Mouse (Mus musculus) heart, embryonic 14.5 days (tissue): ENCODE measurements around the gene Nat8f3. TPM values are rescaled to one million over a fixed set of nuclear protein-coding genes. Genes with fewer than 3 reads are reported as not detected.
"Not testable (repeated sequence)": the region's sequence is repeated elsewhere in the genome, so short reads cannot be mapped to it uniquely, and the experiment has no call there.

Experiments
- ATAC-seq: fragments of 200-750 bp; cut with Nextera tagmentation; 2 replicates; pipeline ENCODE4 v1.8.0; 2017; ENCODE audit warnings: low read depth, moderate TSS enrichment; ENCODE audit not compliant: insufficient number of reproducible peaks, insufficient read depth, low FRiP score
- H3K27ac ChIP-seq, 2 experiments: fragments of 200-500 bp in 1 of 2; fragments of 300-500 bp in 1 of 2; sonication (generic) in 1 of 2; replicated peaks in 1 of 2; 2 replicates each; pipeline ENCODE4 v1.5.1; 2012 to 2014; ENCODE audit warnings: low read depth in 2 of 2, low read length in 2 of 2, control low read depth in 1 of 2, mild to moderate bottlenecking in 1 of 2, mixed read lengths in 1 of 2; ENCODE audit not compliant: control insufficient read depth in 1 of 2, insufficient read depth in 1 of 2
- H3K27me3 ChIP-seq: fragments of 300-500 bp; sonication (generic); 2 replicates; pipeline ENCODE4 v1.6.1; 2014; ENCODE audit warnings: mild to moderate bottlenecking, low read length, control low read depth; ENCODE audit not compliant: control insufficient read depth, insufficient read depth
- H3K36me3 ChIP-seq: fragments of 300-500 bp; sonication (generic); 2 replicates; pipeline ENCODE4 v1.6.1; 2014; ENCODE audit warnings: mild to moderate bottlenecking, control low read depth, low read length, mixed read lengths; ENCODE audit not compliant: control insufficient read depth, insufficient read depth
- H3K4me1 ChIP-seq, 2 experiments: fragments of 200-500 bp in 1 of 2; fragments of 300-500 bp in 1 of 2; sonication (generic) in 1 of 2; 2 replicates each; pipeline ENCODE4 v1.6.1; 2012 to 2014; ENCODE audit warnings: low read length in 2 of 2, control low read depth in 1 of 2, mixed read lengths in 1 of 2; ENCODE audit not compliant: control insufficient read depth in 2 of 2, insufficient read depth in 2 of 2
- H3K4me2 ChIP-seq: fragments of 300-500 bp; sonication (generic); 2 replicates; pipeline ENCODE4 v1.6.1; 2014; ENCODE audit warnings: mild to moderate bottlenecking, low read length
- H3K4me3 ChIP-seq, 2 experiments: fragments of 200-500 bp in 1 of 2; fragments of 300-500 bp in 1 of 2; sonication (generic) in 1 of 2; 2 replicates each; pipeline ENCODE4 v1.5.1; 2012 to 2014; ENCODE audit warnings: low read length in 2 of 2, mild to moderate bottlenecking in 2 of 2, control low read depth in 1 of 2, low read depth in 1 of 2, moderate library complexity in 1 of 2; ENCODE audit not compliant: control insufficient read depth in 1 of 2, insufficient read depth in 1 of 2
- H3K9ac ChIP-seq: fragments of 300-500 bp; sonication (generic); 2 replicates; pipeline ENCODE4 v1.6.1; 2014; ENCODE audit warnings: mild to moderate bottlenecking, low read length
- H3K9me3 ChIP-seq: fragments of 300-500 bp; sonication (generic); 2 replicates; pipeline ENCODE4 v1.6.1; 2016; ENCODE audit warnings: low read length, control low read depth; ENCODE audit not compliant: control insufficient read depth
- WGBS: fragments of 180-500 bp; shearing (Covaris S2); extraction: QIAGEN DNeasy Blood & Tissue Kit; methylation state at CpG from one replicate; pipeline ENCODE4 v1.1.7; 2014; 5-methylcytosine and 5-hydroxymethylcytosine counted together
- microRNA-seq: library from miRNA; unstranded; fragments of <30 nt; microRNA quantifications from one replicate; pipeline ENCODE4, GENCODE M21; 2016
- polyA plus RNA-seq: library from polyadenylated mRNA; unstranded; fragments of >200 nt; fragmentation: Nextera tagmentation; extraction: Ambion mirVana; gene quantifications from 2 replicates; pipeline ENCODE4 v1.2.1, GENCODE M21; 2014

Gene Nat8f3
- polyA plus RNA-seq, 1 experiment from 2014 or later, result not detected

DNA sequence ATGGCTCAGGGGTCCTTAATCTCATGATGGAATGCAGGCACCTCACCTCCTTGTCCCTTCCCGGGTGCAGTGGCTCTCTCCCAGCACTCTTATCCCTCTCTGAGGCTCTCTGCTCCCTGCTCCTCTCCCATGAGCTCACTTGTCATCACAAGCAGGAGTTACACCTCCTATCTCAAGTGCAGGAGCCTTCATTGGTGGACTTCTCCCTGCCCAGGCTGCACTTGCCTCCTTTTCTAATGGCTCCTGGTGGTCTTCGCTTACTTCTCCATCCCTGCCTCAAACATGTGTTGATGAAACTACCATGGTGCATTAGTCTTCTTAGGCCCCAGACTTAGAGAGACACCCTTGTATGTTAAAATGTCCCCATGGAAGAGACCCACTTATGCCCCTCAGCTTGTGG lies 2.9 kb downstream of the Nat8f3 start:
- 33% methylated on average over 1 of the region's 2 CpGs for WGBS
- not testable (repeated sequence) for H3K27ac ChIP-seq, ATAC-seq, H3K4me3 ChIP-seq, H3K9me3 ChIP-seq, H3K4me2 ChIP-seq, H3K27me3 ChIP-seq, H3K36me3 ChIP-seq, H3K4me1 ChIP-seq, H3K9ac ChIP-seq

DNA sequence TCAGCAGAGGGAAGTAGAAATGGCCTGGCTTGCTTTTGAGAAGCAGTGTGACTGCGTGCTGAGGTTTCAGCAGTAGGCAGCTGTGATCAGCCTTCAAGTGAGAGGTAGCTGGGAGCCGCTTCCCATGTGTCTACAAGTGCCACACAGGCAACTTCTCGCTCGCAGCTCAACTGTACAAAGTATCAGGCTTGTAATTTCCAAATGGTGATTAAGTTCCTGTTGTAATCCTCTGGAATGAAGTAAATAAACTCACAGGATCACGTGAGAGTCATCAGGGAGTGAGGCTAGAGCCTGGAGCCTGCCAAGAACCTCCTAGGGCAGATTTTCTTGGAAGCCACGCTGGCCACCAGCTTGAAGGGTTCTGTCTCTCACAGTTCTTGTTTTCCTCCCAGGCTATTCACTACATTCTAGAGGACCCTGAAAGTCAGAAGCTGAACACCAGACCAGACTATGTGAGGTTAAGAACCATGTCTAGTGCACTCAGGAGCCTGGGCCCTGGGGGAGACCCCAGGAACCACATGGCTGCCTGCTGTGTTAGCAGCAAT lies 9.8 kb downstream of the Nat8f3 start:
- H3K9me3 ChIP-seq, H3K27ac ChIP-seq, ATAC-seq, H3K4me1 ChIP-seq, H3K36me3 ChIP-seq, H3K27me3 ChIP-seq, H3K4me3 ChIP-seq, H3K4me2 ChIP-seq, H3K9ac ChIP-seq: not testable (repeated sequence)
- WGBS, result 41% methylated on average over 2 of the region's 6 CpGs

DNA sequence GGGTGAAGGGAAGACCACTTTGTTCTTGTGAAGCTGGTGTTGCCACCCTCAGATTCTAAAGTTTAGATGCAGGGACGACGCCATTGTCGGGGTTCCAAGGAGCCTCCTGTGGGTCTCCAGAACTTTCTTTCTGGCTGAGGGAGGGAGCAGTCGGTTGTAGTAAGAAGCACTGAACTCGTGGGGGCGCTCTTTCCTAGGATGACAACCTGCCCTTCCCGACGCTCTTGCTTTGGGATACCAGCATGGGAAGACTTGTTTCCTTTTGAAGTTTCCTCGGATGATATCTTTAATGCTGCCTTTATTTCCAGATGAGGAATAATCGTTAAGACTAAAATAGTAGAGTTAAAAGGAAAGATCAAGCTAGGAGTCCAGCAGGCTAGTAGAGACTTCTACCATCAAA lies 52.4 kb downstream of the Nat8f3 start, which contains the start of gene Nat8f7:
Gene Nat8f7, minus strand, starts transcription at position 101 of the 400 bp plus-strand sequence.
- H3K4me2 ChIP-seq, H3K27ac ChIP-seq, H3K4me3 ChIP-seq, H3K4me1 ChIP-seq, ATAC-seq, H3K9ac ChIP-seq, H3K9me3 ChIP-seq, H3K27me3 ChIP-seq, H3K36me3 ChIP-seq: not testable (repeated sequence)
- 81% methylated on average over 9 of the region's 10 CpGs for WGBS

DNA sequence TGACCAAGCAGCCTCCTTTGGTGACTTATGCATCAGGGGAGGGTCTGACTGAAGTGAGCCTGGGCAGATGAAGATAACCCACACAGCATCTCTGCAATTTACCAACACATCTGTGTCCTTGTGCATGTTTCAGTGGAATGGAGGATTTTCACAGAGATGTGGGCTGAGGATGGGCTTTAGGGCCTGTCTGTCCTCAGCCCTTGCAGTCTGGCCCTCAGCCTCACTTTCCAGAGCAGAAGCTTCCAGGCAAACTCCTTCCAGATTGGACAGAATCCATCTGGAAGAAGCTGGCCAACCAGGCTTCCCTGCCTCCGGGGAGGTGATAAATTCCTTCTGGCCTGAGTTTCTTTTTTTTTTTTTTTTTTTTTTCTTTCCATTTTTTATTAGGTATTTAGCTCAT lies 55.9 kb downstream of the Nat8f3 start:
- no CpG with 5 or more reads among the region's 1 CpGs for WGBS
- not testable (repeated sequence) for H3K27ac ChIP-seq, H3K4me1 ChIP-seq, H3K36me3 ChIP-seq, H3K4me2 ChIP-seq, H3K9me3 ChIP-seq, ATAC-seq, H3K4me3 ChIP-seq, H3K9ac ChIP-seq, H3K27me3 ChIP-seq

DNA sequence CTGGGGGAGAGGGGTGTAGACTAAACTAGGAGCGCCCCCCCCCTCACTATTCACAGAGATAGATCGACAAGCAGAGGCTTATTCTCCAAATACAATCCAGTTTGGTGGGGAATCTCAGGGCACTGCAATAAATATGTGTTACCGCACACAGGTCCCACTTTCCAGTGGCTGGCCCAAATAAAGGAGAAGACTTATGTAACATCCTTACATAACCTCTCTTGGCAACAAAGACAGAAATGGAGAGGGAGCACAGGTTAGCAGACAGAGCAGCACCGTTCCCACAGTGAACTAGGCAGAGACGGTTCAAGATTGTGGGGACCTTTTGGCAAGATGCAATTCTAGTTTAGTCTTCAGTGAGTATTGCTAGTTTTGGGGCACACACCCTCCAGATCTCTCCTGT lies 56.3 kb downstream of the Nat8f3 start:
- not testable (repeated sequence) for H3K36me3 ChIP-seq, ATAC-seq
- WGBS, result 90% methylated on average over 5 of the region's 5 CpGs

DNA sequence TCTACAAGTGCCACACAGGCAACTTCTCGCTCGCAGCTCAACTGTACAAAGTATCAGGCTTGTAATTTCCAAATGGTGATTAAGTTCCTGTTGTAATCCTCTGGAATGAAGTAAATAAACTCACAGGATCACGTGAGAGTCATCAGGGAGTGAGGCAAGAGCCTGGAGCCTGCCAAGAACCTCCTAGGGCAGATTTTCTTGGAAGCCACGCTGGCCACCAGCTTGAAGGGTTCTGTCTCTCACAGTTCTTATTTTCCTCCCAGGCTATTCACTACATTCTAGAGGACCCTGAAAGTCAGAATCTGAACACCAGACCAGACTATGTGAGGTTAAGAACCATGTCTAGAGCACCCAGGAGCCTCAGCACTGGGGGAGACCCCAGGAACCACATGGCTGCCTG lies 63.6 kb downstream of the Nat8f3 start:
- H3K4me2 ChIP-seq, H3K4me3 ChIP-seq, H3K4me1 ChIP-seq, H3K9ac ChIP-seq, H3K27me3 ChIP-seq, ATAC-seq, H3K27ac ChIP-seq, H3K9me3 ChIP-seq, H3K36me3 ChIP-seq: not testable (repeated sequence)
- 71% methylated on average over 2 of the region's 4 CpGs for WGBS

More for the DNA sequence above, 56.3 kb downstream of the Nat8f3 start:
- not testable (repeated sequence) for H3K9me3 ChIP-seq, H3K4me3 ChIP-seq, H3K4me1 ChIP-seq, H3K4me2 ChIP-seq, H3K27me3 ChIP-seq, H3K9ac ChIP-seq, H3K27ac ChIP-seq

Small RNAs within 50 kb of the gene (microRNA-seq; reads per million reads assigned to microRNA genes)
- gene Gm27317, result not detected
- not detected for gene Mir6375

Other genes with a start within 250 kb of the Nat8f3 start
- 2.8 and 3.0 TPM in 2 replicates for gene Alms1, start 178.2 kb downstream of the Nat8f3 start, polyA plus RNA-seq
- gene Nat8f7, start 52.5 kb downstream of the Nat8f3 start, polyA plus RNA-seq, result not detected in 2 replicates
- not detected in 2 replicates for gene Nat8f6, start 55.2 kb upstream of the Nat8f3 start, polyA plus RNA-seq
- not detected in 2 replicates for gene Nat8f5, start 55.2 kb upstream of the Nat8f3 start, polyA plus RNA-seq
- not detected in 2 replicates for gene Nat8, start 66.3 kb upstream of the Nat8f3 start, polyA plus RNA-seq
- not detected in 2 replicates for gene Nat8f2, start 103.4 kb upstream of the Nat8f3 start, polyA plus RNA-seq
- 2.6 TPM in 2 replicates for gene Nat8f4, start 139.1 kb upstream of the Nat8f3 start, polyA plus RNA-seq
- 23.9 TPM in 2 replicates for gene Tprkb, start 146.1 kb upstream of the Nat8f3 start, polyA plus RNA-seq
- 4.3 and 5.4 TPM in 2 replicates for gene Nat8f1, start 149.9 kb upstream of the Nat8f3 start, polyA plus RNA-seq
- 49.8 TPM in 2 replicates for gene Dusp11, start 195.9 kb upstream of the Nat8f3 start, polyA plus RNA-seq